Mouse (Mus musculus): ENCODE results near the gene Actl9. TPM values are rescaled to one million over a fixed set of nuclear protein-coding genes. Genes with fewer than 3 reads are reported as not detected.

The Actl9 gene
- polyA plus RNA-seq (2015; fragmentation: Nextera tagmentation; extraction: Ambion mirVana) = not detected in 2 replicates

- 72% methylated on average over 3 of the region's 3 CpGs for WGBS
- Histone ChIP-seq H3K4me2 (ENCODE audit: low read depth, low read length) (no peak within 1 kb of the TSS), H3K27ac (ENCODE audit: low read length) (no peak within 1 kb of the TSS), H3K4me3 (ENCODE audit: low read length) (no peak within 1 kb of the TSS), H3K36me3 (ENCODE audit: control insufficient read depth, insufficient read depth, low read length) (no peaks in the 10 kb centered on the region), H3K27me3 (ENCODE audit: control insufficient read depth, insufficient read depth, low read depth, low read length) (no peaks in the 10 kb centered on the region), H3K9ac (ENCODE audit: low read length) (no peak within 1 kb of the TSS), H3K4me1 (replicated peaks; ENCODE audit: control insufficient read depth, insufficient read depth, low read length) (no peaks in the 10 kb centered on the region), H3K9me3 (ENCODE audit: control insufficient read depth, low read length) (no peaks in the 10 kb centered on the region)
- no peak for ATAC-seq (ENCODE audit: low read depth)
Observed at GRCm38 (mm10) chr17:33432019-33432946, at the start of gene Actl9. Actl9 (plus strand) TSS chr17:33432896.

DNA sequence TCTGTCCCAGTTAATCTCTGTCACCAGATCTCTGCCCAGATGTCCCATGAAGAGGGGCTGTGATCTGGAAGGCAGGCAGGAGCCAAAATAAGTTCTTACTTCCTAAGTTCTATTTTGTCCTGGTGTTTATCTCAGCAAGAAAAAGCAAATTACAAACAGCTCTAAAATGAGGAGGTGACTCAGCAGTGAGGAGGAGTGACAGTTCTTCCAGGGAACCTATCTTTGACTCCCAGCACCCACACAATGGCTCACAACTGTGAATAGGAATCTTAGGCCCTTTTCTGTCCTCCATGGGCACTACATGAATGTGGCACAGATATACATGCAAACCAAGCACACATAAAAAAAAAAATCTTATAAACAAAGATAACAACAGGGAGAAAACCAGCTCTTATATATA, 47.0 kb upstream of the Actl9 start:
- Histone ChIP-seq H3K4me1 (replicated peaks; ENCODE audit: control insufficient read depth, insufficient read depth, low read length) (no peaks in the 10 kb centered on the region), H3K4me2 (ENCODE audit: low read depth, low read length) (no peak overlapping the region), H3K9ac (ENCODE audit: low read length) (no peak overlapping the region), H3K36me3 (ENCODE audit: control insufficient read depth, insufficient read depth, low read length) (peaks cover 26% of the 10 kb centered on the region), H3K27ac (ENCODE audit: low read length) (no peak overlapping the region), H3K27me3 (ENCODE audit: control insufficient read depth, insufficient read depth, low read depth, low read length) (no peaks in the 10 kb centered on the region), H3K9me3 (ENCODE audit: control insufficient read depth, low read length) (no peaks in the 10 kb centered on the region), H3K4me3 (ENCODE audit: low read length) (no peak overlapping the region)
- ATAC-seq (ENCODE audit: low read depth) = no peak

DNA sequence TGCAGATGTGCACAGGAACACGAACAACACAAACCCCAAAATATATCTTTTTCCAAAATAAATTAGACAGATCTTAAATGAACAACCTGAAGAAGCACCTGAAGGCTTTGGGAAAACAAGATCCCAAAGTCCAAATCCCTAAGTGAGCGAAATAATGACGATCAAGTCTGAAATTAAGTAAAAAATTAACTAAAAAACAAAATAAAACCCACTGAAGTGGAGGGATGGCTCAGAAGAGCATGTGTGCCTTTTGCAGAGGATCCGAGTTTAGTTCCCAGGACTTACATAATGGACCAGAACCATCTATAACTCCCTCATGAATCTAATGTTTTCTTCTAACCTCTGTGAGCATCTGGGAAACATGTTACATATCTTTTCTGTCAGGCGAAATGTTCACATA, 40.4 kb upstream of the Actl9 start:
- 95% methylated on average over 5 of the region's 5 CpGs for WGBS
- Histone ChIP-seq H3K4me2 (ENCODE audit: low read depth, low read length) (no peak overlapping the region), H3K4me1 (replicated peaks; ENCODE audit: control insufficient read depth, insufficient read depth, low read length) (peaks cover 6% of the 10 kb centered on the region; the same call in 1 of the 2 replicates), H3K27me3 (ENCODE audit: control insufficient read depth, insufficient read depth, low read depth, low read length) (no peaks in the 10 kb centered on the region), H3K27ac (ENCODE audit: low read length) (no peak overlapping the region), H3K4me3 (ENCODE audit: low read length) (no peak overlapping the region), H3K36me3 (ENCODE audit: control insufficient read depth, insufficient read depth, low read length) (no peaks in the 10 kb centered on the region), H3K9me3 (ENCODE audit: control insufficient read depth, low read length) (no peaks in the 10 kb centered on the region), H3K9ac (ENCODE audit: low read length) (no peak overlapping the region)
- no peak for ATAC-seq (ENCODE audit: low read depth)

DNA sequence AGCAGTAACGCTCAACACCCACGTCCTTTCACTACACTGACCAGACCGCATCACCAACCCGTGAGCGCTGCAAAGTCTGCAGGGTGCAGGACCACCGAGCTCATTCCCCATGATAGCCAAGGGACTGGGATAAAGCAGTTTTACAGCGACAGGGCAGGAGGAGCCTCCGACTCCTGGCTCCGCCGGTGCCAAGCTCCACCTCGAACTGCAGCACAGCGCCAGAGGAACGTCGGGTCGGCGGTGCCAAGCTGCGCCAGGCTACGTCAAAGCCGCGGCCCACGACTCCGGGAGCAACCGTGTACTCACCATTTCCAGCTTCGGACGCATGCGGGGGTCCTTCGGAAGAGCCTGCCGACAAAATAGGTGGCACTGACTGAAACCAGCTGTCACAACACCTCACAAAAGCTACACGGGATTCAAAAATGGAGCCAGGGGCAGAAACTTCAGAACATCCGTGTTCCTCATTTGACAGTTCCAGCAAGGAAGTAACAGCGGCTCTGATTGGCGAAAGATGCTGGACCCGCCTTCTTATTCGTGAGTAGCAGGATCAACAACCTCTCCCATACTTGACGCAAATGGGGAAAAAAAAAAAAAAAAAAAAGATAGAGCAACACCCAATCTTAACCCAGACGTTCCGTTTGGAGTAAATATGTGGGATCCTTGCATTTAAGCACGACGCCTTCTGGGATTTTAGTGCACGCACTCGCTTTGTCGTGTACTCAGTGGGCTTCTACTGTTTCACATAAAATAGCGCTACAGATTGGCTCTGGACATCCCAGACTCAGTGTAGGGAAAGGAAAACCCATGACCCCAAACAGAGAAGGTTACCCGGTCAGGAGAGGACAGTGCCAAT, 38.3 kb upstream of the Actl9 start, which contains the start of gene Zfp101:
TSS of gene Zfp101 (minus strand) at position 460 of the 853 bp plus-strand sequence.
- Histone ChIP-seq H3K4me3 (ENCODE audit: low read length) (peak within 1 kb of the TSS; percentile 81), H3K27me3 (ENCODE audit: control insufficient read depth, insufficient read depth, low read depth, low read length) (no peaks in the 10 kb centered on the region), H3K9me3 (ENCODE audit: control insufficient read depth, low read length) (no peaks in the 10 kb centered on the region), H3K4me1 (replicated peaks; ENCODE audit: control insufficient read depth, insufficient read depth, low read length) (peaks cover 6% of the 10 kb centered on the region; the same call in 1 of the 2 replicates), H3K9ac (ENCODE audit: low read length) (peak within 1 kb of the TSS; percentile 85), H3K4me2 (ENCODE audit: low read depth, low read length) (peak within 1 kb of the TSS; percentile 68), H3K27ac (ENCODE audit: low read length) (peak within 1 kb of the TSS; percentile 88), H3K36me3 (ENCODE audit: control insufficient read depth, insufficient read depth, low read length) (no peaks in the 10 kb centered on the region)
- under 1% methylated on average over 44 of the region's 44 CpGs for WGBS
- ATAC-seq (ENCODE audit: low read depth) = peak; percentile 99

DNA sequence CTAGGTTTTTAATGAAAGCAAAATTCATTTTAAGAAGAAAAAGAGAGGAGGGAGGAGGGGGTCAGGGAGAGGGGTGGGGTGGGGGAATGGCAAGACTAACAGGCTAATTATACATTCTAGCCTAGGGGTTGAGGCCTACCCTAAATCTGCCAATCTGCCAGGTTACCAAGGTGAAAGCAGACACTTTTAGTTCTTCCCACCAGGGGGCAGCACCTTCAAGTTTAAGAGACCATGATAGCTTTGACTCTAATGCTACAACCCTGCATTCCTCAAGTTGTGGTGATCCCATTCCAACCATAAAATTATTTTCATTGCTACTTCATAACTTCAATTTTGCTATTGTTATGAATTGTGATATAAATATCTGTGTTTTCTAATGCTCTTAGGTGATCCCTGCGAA, 6.5 kb downstream of the Actl9 start:
- no peak overlapping the region for H3K4me2 ChIP-seq (ENCODE audit: low read depth, low read length)
- peaks cover 3% of the 10 kb centered on the region; the same call in 1 of the 2 replicates for H3K4me1 ChIP-seq (replicated peaks; ENCODE audit: control insufficient read depth, insufficient read depth, low read length)
- H3K27me3 ChIP-seq (ENCODE audit: control insufficient read depth, insufficient read depth, low read depth, low read length) = no peaks in the 10 kb centered on the region
- no peaks in the 10 kb centered on the region for H3K36me3 ChIP-seq (ENCODE audit: control insufficient read depth, insufficient read depth, low read length)
- peak; percentile 72 for ATAC-seq (ENCODE audit: low read depth)
- H3K9ac ChIP-seq (ENCODE audit: low read length) = no peak overlapping the region
- WGBS = 59% methylated on average over 1 of the region's 1 CpGs
- H3K4me3 ChIP-seq (ENCODE audit: low read length) = no peak overlapping the region
- H3K9me3 ChIP-seq (ENCODE audit: control insufficient read depth, low read length) = no peaks in the 10 kb centered on the region
- H3K27ac ChIP-seq (ENCODE audit: low read length) = no peak overlapping the region

- no peak overlapping the region for H3K9ac ChIP-seq (ENCODE audit: low read length)
- no peaks in the 10 kb centered on the region for H3K36me3 ChIP-seq (ENCODE audit: control insufficient read depth, insufficient read depth, low read length)
- peaks cover 3% of the 10 kb centered on the region; the same call in 1 of the 2 replicates for H3K4me1 ChIP-seq (replicated peaks; ENCODE audit: control insufficient read depth, insufficient read depth, low read length)
- 48% methylated on average over 5 of the region's 5 CpGs for WGBS
- no peak overlapping the region for H3K4me2 ChIP-seq (ENCODE audit: low read depth, low read length)
- no peaks in the 10 kb centered on the region for H3K9me3 ChIP-seq (ENCODE audit: control insufficient read depth, low read length)
- ATAC-seq (ENCODE audit: low read depth) = peak; percentile 49; the same call in 1 of the 2 replicates
- no peaks in the 10 kb centered on the region for H3K27me3 ChIP-seq (ENCODE audit: control insufficient read depth, insufficient read depth, low read depth, low read length)
- H3K27ac ChIP-seq (ENCODE audit: low read length) = no peak overlapping the region; the same call in 1 of the 2 replicates
- no peak overlapping the region for H3K4me3 ChIP-seq (ENCODE audit: low read length)
Observed at GRCm38 (mm10) chr17:33439922-33440321, 7.2 kb downstream of the Actl9 start.

DNA sequence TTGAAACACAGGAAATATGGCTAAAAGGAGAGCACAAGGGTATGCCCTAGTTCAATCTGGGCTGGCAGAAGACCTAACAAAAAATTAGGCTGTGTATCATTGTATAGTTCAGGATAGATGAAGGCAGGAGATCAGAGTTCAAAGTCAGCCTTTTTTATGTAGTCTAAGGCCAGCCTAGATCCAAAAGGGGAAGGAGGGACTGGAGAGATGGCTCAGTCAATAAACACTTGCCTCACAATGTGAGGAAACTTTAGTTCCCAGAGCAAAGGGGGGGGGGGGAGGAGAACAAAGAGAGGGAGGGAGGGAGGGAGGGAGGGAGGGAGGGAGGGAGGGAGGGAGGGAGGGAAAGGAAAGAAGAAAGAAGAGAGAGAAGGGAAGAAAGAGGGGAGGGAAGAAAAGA, 8.5 kb downstream of the Actl9 start:
- Histone ChIP-seq H3K9ac (ENCODE audit: low read length) (no peak overlapping the region), H3K27me3 (ENCODE audit: control insufficient read depth, insufficient read depth, low read depth, low read length) (no peaks in the 10 kb centered on the region), H3K36me3 (ENCODE audit: control insufficient read depth, insufficient read depth, low read length) (no peaks in the 10 kb centered on the region), H3K9me3 (ENCODE audit: control insufficient read depth, low read length) (no peaks in the 10 kb centered on the region), H3K4me3 (ENCODE audit: low read length) (no peak overlapping the region), H3K4me1 (replicated peaks; ENCODE audit: control insufficient read depth, insufficient read depth, low read length) (peaks cover 3% of the 10 kb centered on the region; the same call in 1 of the 2 replicates), H3K4me2 (ENCODE audit: low read depth, low read length) (no peak overlapping the region), H3K27ac (ENCODE audit: low read length) (no peak overlapping the region)
- ATAC-seq (ENCODE audit: low read depth) = no peak

GRCm38 (mm10) chr17:33456631-33457030, 23.9 kb downstream of the Actl9 start:
- 83% methylated on average over 2 of the region's 2 CpGs for WGBS

GRCm38 (mm10) chr17:33471206-33471605, 38.5 kb downstream of the Actl9 start:
- Histone ChIP-seq H3K4me1 (replicated peaks; ENCODE audit: control insufficient read depth, insufficient read depth, low read length) (no peaks in the 10 kb centered on the region), H3K4me3 (ENCODE audit: low read length) (no peak overlapping the region), H3K27me3 (ENCODE audit: control insufficient read depth, insufficient read depth, low read depth, low read length) (no peaks in the 10 kb centered on the region), H3K4me2 (ENCODE audit: low read depth, low read length) (no peak overlapping the region), H3K9ac (ENCODE audit: low read length) (no peak overlapping the region), H3K9me3 (ENCODE audit: control insufficient read depth, low read length) (no peaks in the 10 kb centered on the region), H3K27ac (ENCODE audit: low read length) (no peak overlapping the region), H3K36me3 (ENCODE audit: control insufficient read depth, insufficient read depth, low read length) (no peaks in the 10 kb centered on the region)
- no peak for ATAC-seq (ENCODE audit: low read depth)
- WGBS = 53% methylated on average over 6 of the region's 6 CpGs

More at GRCm38 (mm10) chr17:33456631-33457030, 23.9 kb downstream of the Actl9 start:
- no peak for ATAC-seq (ENCODE audit: low read depth)
- Histone ChIP-seq H3K36me3 (ENCODE audit: control insufficient read depth, insufficient read depth, low read length) (no peaks in the 10 kb centered on the region), H3K4me1 (replicated peaks; ENCODE audit: control insufficient read depth, insufficient read depth, low read length) (no peaks in the 10 kb centered on the region), H3K27me3 (ENCODE audit: control insufficient read depth, insufficient read depth, low read depth, low read length) (no peaks in the 10 kb centered on the region), H3K9ac (ENCODE audit: low read length) (no peak overlapping the region), H3K27ac (ENCODE audit: low read length) (no peak overlapping the region), H3K4me3 (ENCODE audit: low read length) (no peak overlapping the region), H3K4me2 (ENCODE audit: low read depth, low read length) (no peak overlapping the region), H3K9me3 (ENCODE audit: control insufficient read depth, low read length) (no peaks in the 10 kb centered on the region)
